In genomic region chr1:86538383-86538782, GRCm38 (mm10) we compare ENCODE assay signal across 10 mouse cellular contexts. TPM values are rescaled to one million over a fixed set of nuclear protein-coding genes. Genes with fewer than 3 reads are reported as not detected.
A peak's percentile ranks its signal among the peaks of the same experiment; 100 is the strongest.
DNase-seq lines count a peak whose midpoint lies in the region; ATAC-seq and TF ChIP-seq lines count a peak whose summit lies in the region.
"Had no signal": no experiment of that assay in that cellular context is flagged by ENCODE, and none has a peak within 500 bp of the region (broad histone marks: within the 10 kb centered on the region; RNA-seq: fewer than 3 reads in every experiment).

No protein-coding gene starts in this region.

- peak; percentile 54 for DNase-seq in forebrain, embryonic 11.5 days (ENCODE audit: low spot score)
- no peak for DNase-seq in lung, embryonic 14.5 days
- no peak for DNase-seq in lung, adult 18-20 months
- DNase-seq in MN1 (ENCODE audit: low spot score), result peak; percentile 41
- no peak for DNase-seq in gastrocnemius, postnatal 4 days (ENCODE audit: low spot score in 2 of 2)
- DNase-seq in gastrocnemius, postnatal 10 days, result no peak
- DNase-seq: gastrocnemius, postnatal 36 days; kidney, adult 8-10 months had no signal

- no peaks in the 10 kb centered on the region for H3K4me1 ChIP-seq in forebrain, embryonic 11.5 days (replicated peaks; ENCODE audit: control insufficient read depth, insufficient read depth, low read length)
- H3K4me1 ChIP-seq in forebrain, embryonic 16.5 days (replicated peaks; ENCODE audit: control insufficient read depth, insufficient read depth, low read length), result peaks cover 3% of the 10 kb centered on the region; the same call in 1 of the 2 replicates
- no peaks in the 10 kb centered on the region for H3K4me1 ChIP-seq in lung, embryonic 14.5 days (ENCODE audit: insufficient read depth)

- H3K27ac ChIP-seq in forebrain, embryonic 11.5 days (ENCODE audit: low read depth, low read length), result no peak overlapping the region
- H3K27ac ChIP-seq in forebrain, embryonic 16.5 days (ENCODE audit: low read length), result no peak overlapping the region
- H3K27ac ChIP-seq in lung, embryonic 14.5 days (ENCODE audit: low read depth), result no peak overlapping the region

- H3K9ac ChIP-seq in forebrain, embryonic 11.5 days (ENCODE audit: low read length), result no peak overlapping the region
- H3K9ac ChIP-seq in forebrain, embryonic 16.5 days (replicated peaks; ENCODE audit: low read depth, low read length), result no peak overlapping the region
- H3K9ac ChIP-seq in lung, embryonic 14.5 days, result no peak overlapping the region

- 68% methylated on average over 3 of the region's 3 CpGs for WGBS in forebrain, embryonic 11.5 days
- 61% methylated on average over 3 of the region's 3 CpGs for WGBS in forebrain, embryonic 16.5 days
- 51% methylated on average over 3 of the region's 3 CpGs for WGBS in lung, embryonic 14.5 days

- no peak for ATAC-seq in forebrain, embryonic 11.5 days (replicated peaks; ENCODE audit: low FRiP score)
- ATAC-seq in forebrain, embryonic 16.5 days, result no peak
- no peak for ATAC-seq in lung, embryonic 14.5 days (ENCODE audit: insufficient read depth)
- peak; percentile 86 for ATAC-seq in megakaryocyte progenitor cell, adult 5-6 weeks (replicated peaks; ENCODE audit: poor library complexity)

- no peaks in the 10 kb centered on the region for H3K27me3 ChIP-seq in forebrain, embryonic 11.5 days (ENCODE audit: control insufficient read depth, insufficient read depth, low read length)
- H3K27me3 ChIP-seq in forebrain, embryonic 16.5 days (replicated peaks; ENCODE audit: control insufficient read depth, insufficient read depth, low read length), result no peaks in the 10 kb centered on the region
- no peaks in the 10 kb centered on the region for H3K27me3 ChIP-seq in lung, embryonic 14.5 days (ENCODE audit: insufficient read depth, low read length)

- H3K4me2 ChIP-seq in forebrain, embryonic 11.5 days (ENCODE audit: low read depth, low read length, severe bottlenecking), result no peak overlapping the region
- H3K4me2 ChIP-seq in forebrain, embryonic 16.5 days (ENCODE audit: low read length), result no peak overlapping the region
- no peak overlapping the region for H3K4me2 ChIP-seq in lung, embryonic 14.5 days

- peak; percentile 54 for TF ChIP-seq CTCF in lung, embryonic 14.5 days (IDR thresholded peaks at IDR 0.05; ENCODE audit: low read depth)

- H3K9me3 ChIP-seq in forebrain, embryonic 11.5 days (ENCODE audit: control insufficient read depth, low read length), result no peaks in the 10 kb centered on the region
- H3K9me3 ChIP-seq in forebrain, embryonic 16.5 days (ENCODE audit: control insufficient read depth, low read length), result no peaks in the 10 kb centered on the region
- H3K9me3 ChIP-seq in lung, embryonic 14.5 days (ENCODE audit: low read depth, low read length), result no peaks in the 10 kb centered on the region

- no peaks in the 10 kb centered on the region; the same call in 1 of the 2 replicates for H3K36me3 ChIP-seq in forebrain, embryonic 11.5 days (ENCODE audit: control insufficient read depth, insufficient read depth, low read length)
- peaks cover 14% of the 10 kb centered on the region for H3K36me3 ChIP-seq in forebrain, embryonic 16.5 days (ENCODE audit: control insufficient read depth, insufficient read depth)
- H3K36me3 ChIP-seq in lung, embryonic 14.5 days (ENCODE audit: insufficient read depth), result peaks cover 23% of the 10 kb centered on the region

- no peak overlapping the region for H3K4me3 ChIP-seq in forebrain, embryonic 11.5 days (ENCODE audit: low read depth, low read length)
- H3K4me3 ChIP-seq in forebrain, embryonic 16.5 days (replicated peaks; ENCODE audit: low read length), result no peak overlapping the region
- no peak overlapping the region for H3K4me3 ChIP-seq in lung, embryonic 14.5 days (ENCODE audit: low read depth, low read length)

RNA-seq across cellular contexts. Expression of gene Ptma, which starts 11.9 kb away (rescaled TPM):
- polyA plus RNA-seq in forebrain, embryonic 11.5 days (2014; fragmentation: Nextera tagmentation; extraction: Ambion mirVana), result 3,230 and 3,412 TPM in 2 replicates
- polyA plus RNA-seq in forebrain, embryonic 16.5 days (2015; fragmentation: Nextera tagmentation; extraction: Ambion mirVana), result 1,987 and 2,275 TPM in 2 replicates
- 3,453 and 3,547 TPM in 2 replicates for polyA plus RNA-seq in lung, embryonic 14.5 days (2014; fragmentation: Nextera tagmentation; extraction: Ambion mirVana)
- total RNA-seq in megakaryocyte progenitor cell, adult 5-6 weeks (2015), result 6,310 and 6,455 TPM in 2 replicates
- total RNA-seq in megakaryocyte progenitor cell, adult 5-6 weeks (2017), result 6,827 and 7,265 TPM in 2 replicates
- total RNA-seq in gastrocnemius, postnatal 4 days (2021), result 100 to 1,000 TPM; 655 to 661 TPM
- total RNA-seq in gastrocnemius, postnatal 10 days (2021), result 100 to 1,000 TPM; 358 to 428 TPM

RNA-seq across cellular contexts. Expression of gene Pde6d, which starts 44.0 kb away (rescaled TPM):
- 81.0 and 88.0 TPM in 2 replicates for polyA plus RNA-seq in forebrain, embryonic 11.5 days (2014; fragmentation: Nextera tagmentation; extraction: Ambion mirVana)
- 88.7 and 90.1 TPM in 2 replicates for polyA plus RNA-seq in forebrain, embryonic 16.5 days (2015; fragmentation: Nextera tagmentation; extraction: Ambion mirVana)
- polyA plus RNA-seq in lung, embryonic 14.5 days (2014; fragmentation: Nextera tagmentation; extraction: Ambion mirVana), result 57.6 and 58.5 TPM in 2 replicates
- total RNA-seq in megakaryocyte progenitor cell, adult 5-6 weeks (2015), result 60.3 and 71.2 TPM in 2 replicates
- 17.9 and 23.6 TPM in 2 replicates for total RNA-seq in megakaryocyte progenitor cell, adult 5-6 weeks (2017)
- total RNA-seq in gastrocnemius, postnatal 4 days (2021), result 10 to 100 TPM; 52.1 to 53.6 TPM
- 10 to 100 TPM; 32.5 to 40.2 TPM for total RNA-seq in gastrocnemius, postnatal 10 days (2021)

RNA-seq across cellular contexts. Expression of gene Cops7b, which starts 44.3 kb away (rescaled TPM):
- polyA plus RNA-seq in forebrain, embryonic 11.5 days (2014; fragmentation: Nextera tagmentation; extraction: Ambion mirVana), result 57.1 and 62.3 TPM in 2 replicates
- 59.7 and 64.6 TPM in 2 replicates for polyA plus RNA-seq in forebrain, embryonic 16.5 days (2015; fragmentation: Nextera tagmentation; extraction: Ambion mirVana)
- 37.6 and 38.0 TPM in 2 replicates for polyA plus RNA-seq in lung, embryonic 14.5 days (2014; fragmentation: Nextera tagmentation; extraction: Ambion mirVana)
- total RNA-seq in megakaryocyte progenitor cell, adult 5-6 weeks (2015), result 9.3 and 13.2 TPM in 2 replicates
- total RNA-seq in megakaryocyte progenitor cell, adult 5-6 weeks (2017), result 19.5 and 22.7 TPM in 2 replicates
- 10 to 100 TPM; 15.7 to 16.8 TPM for total RNA-seq in gastrocnemius, postnatal 4 days (2021)
- 10 to 100 TPM; 10.5 to 12.6 TPM for total RNA-seq in gastrocnemius, postnatal 10 days (2021)

Comparison
In these comparisons a context has a peak if more than half of its experiments do, and no peak if none do; other contexts are left out.
1. DNase-seq: peak in forebrain, embryonic 11.5 days (single experiment) and MN1 (single experiment); none in lung, embryonic 14.5 days (single experiment), lung, adult 18-20 months (0 of 2), gastrocnemius, postnatal 4 days (0 of 2) and gastrocnemius, postnatal 10 days (single experiment).
2. RNA of gene Ptma, which starts 11.9 kb away (total RNA-seq): 6,310 to 7,265 TPM in megakaryocyte progenitor cell, adult 5-6 weeks; 655 to 661 TPM in gastrocnemius, postnatal 4 days and 358 to 428 TPM in gastrocnemius, postnatal 10 days; every median in the first group is over 4 times any median in the second.